Mouse (Mus musculus) forebrain, postnatal 0 days (tissue): Measurements from ENCODE around the gene Lpcat3. TPM values are rescaled to one million over a fixed set of nuclear protein-coding genes. Genes with fewer than 3 reads are reported as not detected.
A peak's percentile ranks its signal among the peaks of the same experiment; 100 is the strongest.

Experiments
- ATAC-seq: fragments of 200-750 bp; cut with Nextera tagmentation; 2 replicates; pipeline ENCODE4 v1.8.0; 2017; ENCODE audit warnings: mild to moderate bottlenecking, moderate library complexity
- DNase-seq: peaks from one replicate; pipeline ENCODE4 v3.0.0-alpha.2; 2015
- H3K27ac ChIP-seq: fragments of 300-500 bp; sonication (generic); 2 replicates; pipeline ENCODE4 v1.5.1; 2014; ENCODE audit warnings: low read depth, mild to moderate bottlenecking, antibody characterized with exemption, low read length, moderate library complexity, mixed read lengths
- H3K27me3 ChIP-seq: fragments of 300-500 bp; sonication (generic); 2 replicates; pipeline ENCODE4 v1.6.1; 2014; ENCODE audit warnings: mild to moderate bottlenecking, low read length, mixed read lengths; ENCODE audit not compliant: insufficient read depth
- H3K36me3 ChIP-seq: fragments of 300-500 bp; sonication (generic); 2 replicates; pipeline ENCODE4 v1.6.1; 2014; ENCODE audit warnings: mild to moderate bottlenecking, moderate library complexity; ENCODE audit not compliant: insufficient read depth
- H3K4me1 ChIP-seq: fragments of 300-500 bp; sonication (generic); 2 replicates; pipeline ENCODE4 v1.6.1; 2014; ENCODE audit warnings: antibody characterized with exemption; ENCODE audit not compliant: insufficient read depth
- H3K4me2 ChIP-seq: fragments of 300-500 bp; sonication (generic); 2 replicates; pipeline ENCODE4 v1.6.1; 2014; ENCODE audit warnings: low read depth, mild to moderate bottlenecking, moderate library complexity
- H3K4me3 ChIP-seq: fragments of 300-500 bp; sonication (generic); 2 replicates; pipeline ENCODE4 v1.5.1; 2014; ENCODE audit warnings: low read depth, low read length, mixed read lengths
- H3K9ac ChIP-seq: fragments of 300-500 bp; sonication (generic); 2 replicates; pipeline ENCODE4 v1.6.1; 2014; ENCODE audit warnings: mild to moderate bottlenecking
- H3K9me3 ChIP-seq: fragments of 300-500 bp; sonication (generic); 2 replicates; pipeline ENCODE4 v1.6.1; 2016; ENCODE audit warnings: low read length
- CTCF ChIP-seq: sonication (generic); IDR thresholded peaks from 2 replicates; pipeline ENCODE4 v1.5.1; 2016; ENCODE audit warnings: antibody characterized with exemption, control low read depth, low read depth
- WGBS: fragments of 180-500 bp; shearing (Covaris S2); extraction: QIAGEN DNeasy Blood & Tissue Kit; methylation state at CpG from one replicate; pipeline ENCODE4 v1.1.7; 2014; 5-methylcytosine and 5-hydroxymethylcytosine counted together
- polyA plus RNA-seq: library from polyadenylated mRNA; unstranded; fragments of >200 nt; fragmentation: Nextera tagmentation; extraction: Ambion mirVana; gene quantifications from 2 replicates; pipeline ENCODE4 v1.2.1, GENCODE M21; 2015
- total RNA-seq: library from RNA; depleted of rRNA; stranded (reverse); fragments of >200 nt; gene quantifications from 2 replicates; pipeline ENCODE4 v1.2.3, GENCODE M21; 2014

Lpcat3 gene
- total and polyA plus RNA-seq, 2 experiments from 2014 or later = 35.6 to 41.3 TPM

GRCm38 (mm10) chr6:124698751-124699150 is 35.9 kb downstream of the Lpcat3 start:
- TF ChIP-seq CTCF = no peak
- Histone ChIP-seq H3K4me3 (no peak overlapping the region), H3K36me3 (peaks cover 42% of the 10 kb centered on the region), H3K9ac (no peak overlapping the region), H3K9me3 (no peaks in the 10 kb centered on the region), H3K27me3 (no peaks in the 10 kb centered on the region), H3K4me1 (no peaks in the 10 kb centered on the region), H3K27ac (no peak overlapping the region), H3K4me2 (no peak overlapping the region)
- WGBS = 93% methylated on average over 6 of the region's 6 CpGs
- DNase-seq = no peak
- no peak for ATAC-seq

GRCm38 (mm10) chr6:124699366-124699765 is 36.5 kb downstream of the Lpcat3 start:
- TF ChIP-seq CTCF = no peak
- Histone ChIP-seq H3K9ac (no peak overlapping the region), H3K36me3 (peaks cover 48% of the 10 kb centered on the region), H3K9me3 (no peaks in the 10 kb centered on the region), H3K4me2 (no peak overlapping the region), H3K4me1 (no peaks in the 10 kb centered on the region), H3K27ac (no peak overlapping the region), H3K4me3 (no peak overlapping the region), H3K27me3 (no peaks in the 10 kb centered on the region)
- ATAC-seq = no peak
- 87% methylated on average over 4 of the region's 4 CpGs for WGBS
- no peak for DNase-seq

GRCm38 (mm10) chr6:124699962-124700610 is 37.3 kb downstream of the Lpcat3 start:
- peak; percentile 23; the same call in 1 of the 2 replicates for ATAC-seq
- Histone ChIP-seq H3K4me1 (no peaks in the 10 kb centered on the region), H3K27ac (no peak overlapping the region), H3K9ac (no peak overlapping the region), H3K9me3 (no peaks in the 10 kb centered on the region), H3K27me3 (no peaks in the 10 kb centered on the region), H3K4me2 (no peak overlapping the region), H3K36me3 (peaks cover 55% of the 10 kb centered on the region), H3K4me3 (no peak overlapping the region)
- no peak for DNase-seq
- no peak for TF ChIP-seq CTCF
- 83% methylated on average over 11 of the region's 11 CpGs for WGBS

- TF ChIP-seq CTCF = peak; percentile 53
- WGBS = 78% methylated on average over 8 of the region's 8 CpGs
- no peak overlapping the region for H3K9ac ChIP-seq
- H3K27ac ChIP-seq = no peak overlapping the region
- H3K36me3 ChIP-seq = peaks cover 66% of the 10 kb centered on the region
- H3K27me3 ChIP-seq = no peaks in the 10 kb centered on the region
- no peak overlapping the region for H3K4me2 ChIP-seq
- ATAC-seq (peak; percentile 28; the same call in 1 of the 2 replicates), DNase-seq (peak; percentile 31)
- no peaks in the 10 kb centered on the region for H3K4me1 ChIP-seq
- no peaks in the 10 kb centered on the region for H3K9me3 ChIP-seq
- H3K4me3 ChIP-seq = no peak overlapping the region
Observed at GRCm38 (mm10) chr6:124701338-124701737, 38.5 kb downstream of the Lpcat3 start.

- TF ChIP-seq CTCF = no peak
- Histone ChIP-seq H3K27me3 (no peaks in the 10 kb centered on the region), H3K27ac (no peak overlapping the region), H3K9me3 (no peaks in the 10 kb centered on the region), H3K4me2 (no peak overlapping the region), H3K4me1 (no peaks in the 10 kb centered on the region), H3K36me3 (peaks cover 67% of the 10 kb centered on the region), H3K9ac (no peak overlapping the region), H3K4me3 (no peak overlapping the region)
- DNase-seq (no peak), ATAC-seq (peak; percentile 14; the same call in 1 of the 2 replicates)
- WGBS = 92% methylated on average over 17 of the region's 17 CpGs
Observed at GRCm38 (mm10) chr6:124702102-124702783, 39.4 kb downstream of the Lpcat3 start.

GRCm38 (mm10) chr6:124702784-124703103 is 39.9 kb downstream of the Lpcat3 start:
- Histone ChIP-seq H3K4me2 (no peak overlapping the region), H3K27me3 (no peaks in the 10 kb centered on the region), H3K27ac (no peak overlapping the region), H3K4me3 (no peak overlapping the region), H3K36me3 (peaks cover 71% of the 10 kb centered on the region), H3K9ac (no peak overlapping the region), H3K9me3 (no peaks in the 10 kb centered on the region), H3K4me1 (no peaks in the 10 kb centered on the region)
- ATAC-seq (peak; percentile 79), DNase-seq (peak; percentile 59)
- peak; percentile 83 for TF ChIP-seq CTCF
- whole genome bisulfite sequencing = 54% methylated on average over 3 of the region's 3 CpGs

- Histone ChIP-seq H3K36me3 (peaks cover 71% of the 10 kb centered on the region), H3K9me3 (no peaks in the 10 kb centered on the region), H3K27me3 (no peaks in the 10 kb centered on the region), H3K4me2 (no peak overlapping the region), H3K4me3 (no peak overlapping the region), H3K9ac (no peak overlapping the region), H3K4me1 (no peaks in the 10 kb centered on the region), H3K27ac (no peak overlapping the region)
- ATAC-seq = no peak
- DNase-seq = no peak
- no peak for TF ChIP-seq CTCF
- 76% methylated on average over 7 of the region's 7 CpGs for WGBS
Observed at GRCm38 (mm10) chr6:124703789-124704188, 41.0 kb downstream of the Lpcat3 start.
